Mouse (Mus musculus) layer of hippocampus, adult 9-10 months (tissue): ENCODE measurements around the gene Hdac1.
A peak's percentile ranks its signal among the peaks of the same experiment; 100 is the strongest.
"Not testable (repeated sequence)": the region's sequence is repeated elsewhere in the genome, so short reads cannot be mapped to it uniquely, and the experiment has no call there.

ENCODE experiments used
- DNase-seq: peaks from one replicate; pipeline ENCODE4 v3.0.0; 2022; ENCODE audit warnings: low spot score

The Hdac1 gene

DNA sequence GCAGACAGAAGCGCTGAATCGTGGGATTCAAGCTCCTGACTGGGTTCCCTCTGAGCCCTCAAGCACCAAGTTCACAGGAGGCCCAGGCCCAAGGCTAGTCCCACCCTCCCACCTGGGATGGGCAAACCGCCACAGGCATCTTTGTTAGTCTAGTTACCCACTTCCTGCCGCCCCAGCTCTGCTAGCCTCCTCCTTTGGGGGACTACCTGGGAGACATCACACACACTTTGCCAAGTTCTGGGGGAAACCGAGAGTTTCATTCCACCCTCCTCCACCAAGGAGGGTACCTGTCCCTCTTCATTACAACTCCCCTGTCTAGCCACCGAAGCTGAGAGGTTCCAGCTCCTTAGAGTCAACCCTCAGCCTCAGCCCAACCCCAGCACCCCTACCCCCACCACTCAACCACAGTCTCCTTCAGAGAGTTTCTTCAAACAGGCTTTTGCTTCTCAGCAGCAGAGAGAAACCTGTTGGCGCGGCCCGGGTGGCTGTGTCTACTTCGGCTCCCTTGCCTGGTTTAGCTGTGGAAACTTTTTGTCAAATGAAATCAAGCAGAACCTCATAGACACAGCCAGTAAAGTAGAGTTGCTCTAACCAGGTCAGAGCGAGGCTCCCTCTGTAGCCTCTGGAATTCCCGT, 15.9 kb upstream of the Hdac1 start:
- no peak for DNase-seq

DNA sequence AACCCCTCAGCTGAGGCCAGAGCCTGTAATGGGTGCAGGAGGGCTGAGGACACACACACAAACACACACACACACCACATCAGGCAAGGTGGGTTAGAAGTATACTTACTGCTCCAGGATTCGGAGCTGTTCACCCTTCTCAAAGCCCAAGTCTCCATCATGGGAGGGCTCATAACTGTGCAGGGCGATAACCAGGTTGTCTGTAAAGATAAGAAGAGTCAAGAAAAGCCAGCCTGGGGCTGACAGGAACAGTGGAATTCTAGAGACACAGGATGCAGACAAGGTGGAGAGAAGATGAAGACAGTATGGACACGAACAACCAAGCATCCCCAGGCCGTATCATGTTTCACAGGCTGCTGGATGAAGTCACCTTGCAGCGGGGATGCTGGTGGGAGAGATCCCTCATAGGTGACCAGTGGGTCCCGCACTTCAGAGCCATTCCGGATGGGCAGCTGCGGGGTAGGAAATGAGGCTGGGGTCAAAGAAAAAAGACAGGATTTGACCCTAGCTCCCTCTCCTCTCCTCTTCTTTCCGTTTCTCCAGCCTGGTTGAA, 14.8 kb upstream of the Hdac1 start:
- DNase-seq = no peak

DNA sequence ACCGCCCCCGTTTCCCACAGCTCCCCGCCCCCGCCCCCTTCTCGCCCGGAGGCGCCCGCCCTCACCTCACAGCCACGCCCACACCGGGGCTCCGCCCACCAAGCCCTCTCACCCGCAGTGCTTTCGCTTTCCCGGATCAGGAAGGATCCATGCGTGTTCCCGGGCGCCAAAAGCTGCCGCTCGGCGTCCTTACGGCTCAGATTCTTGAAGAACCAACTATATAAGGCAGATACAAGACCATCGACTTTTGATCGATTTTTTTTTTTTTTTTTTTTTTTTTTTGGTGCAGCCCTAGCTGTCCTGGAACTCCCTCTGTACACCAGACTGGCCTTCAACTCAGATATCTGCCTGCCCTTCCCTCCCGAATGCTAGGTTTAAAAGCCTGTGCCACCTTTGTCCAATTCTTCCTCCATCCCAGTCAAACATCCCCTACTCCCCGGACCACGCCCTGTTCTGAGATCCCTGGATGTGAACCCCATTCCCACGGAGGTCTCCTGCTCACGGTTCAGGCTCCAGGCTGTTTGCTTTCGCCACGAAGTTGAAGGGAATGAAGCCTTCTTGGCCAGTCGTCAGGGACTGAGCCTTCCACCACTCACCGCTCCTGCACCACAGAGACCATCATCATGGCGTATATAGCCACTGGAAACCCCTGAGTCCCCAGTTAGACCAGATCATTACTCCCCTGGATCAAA, 14.2 kb upstream of the Hdac1 start:
- peak; percentile 45 for DNase-seq

DNA sequence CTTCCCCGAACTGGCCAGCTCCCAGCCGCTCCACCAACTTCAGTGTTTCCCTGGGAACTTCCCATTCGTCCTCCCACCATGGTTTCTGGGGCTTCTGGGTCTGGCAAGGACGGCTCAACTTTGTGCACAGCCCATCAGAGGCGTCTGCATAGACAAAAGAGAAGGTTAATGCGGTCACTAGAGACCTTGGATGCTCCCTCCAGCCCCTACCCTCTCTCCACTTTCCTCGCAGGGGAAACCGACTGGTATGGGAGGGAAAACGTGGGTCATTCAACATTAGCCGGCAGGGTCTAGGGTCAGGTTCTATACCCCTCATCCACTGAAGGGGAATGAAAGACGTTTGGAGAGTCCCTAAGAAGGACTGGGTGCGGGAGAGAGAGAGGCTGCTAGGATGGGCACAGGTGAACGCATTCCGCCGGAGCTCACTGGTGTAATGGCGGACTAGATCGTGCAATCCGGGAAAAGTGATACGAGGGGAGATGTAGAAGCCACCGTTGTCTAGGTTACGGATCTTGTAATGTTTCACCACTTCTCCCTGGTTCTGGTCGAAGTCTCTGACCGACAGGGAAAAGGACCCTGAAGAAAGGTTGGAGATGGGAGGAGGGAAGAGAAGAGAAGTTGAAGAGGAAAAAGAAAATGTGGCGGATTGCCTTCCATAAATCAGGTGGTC, 13.5 kb upstream of the Hdac1 start:
- DNase-seq = no peak

DNA sequence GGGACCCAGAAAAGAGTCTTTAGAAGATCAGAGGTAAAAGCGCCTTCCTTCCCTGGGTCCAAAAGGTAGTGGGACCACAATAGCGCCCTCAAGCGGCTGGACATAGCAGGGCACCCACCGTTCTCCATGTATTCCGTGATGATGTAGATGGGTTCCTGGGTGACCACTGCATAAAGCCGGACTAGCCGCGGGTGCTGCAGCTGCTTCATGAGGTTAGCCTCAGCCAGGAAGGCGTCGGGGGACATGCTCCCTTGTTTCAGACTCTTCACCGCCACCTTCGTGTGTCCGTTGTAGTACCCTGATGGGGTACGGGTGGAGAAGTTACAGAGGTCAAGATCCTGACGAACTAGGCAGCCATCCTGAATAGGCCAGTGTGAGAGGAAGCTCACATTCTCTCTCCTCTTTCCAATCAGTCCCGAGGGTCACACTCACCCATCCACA, 12.9 kb upstream of the Hdac1 start:
- DNase-seq = no peak

DNA sequence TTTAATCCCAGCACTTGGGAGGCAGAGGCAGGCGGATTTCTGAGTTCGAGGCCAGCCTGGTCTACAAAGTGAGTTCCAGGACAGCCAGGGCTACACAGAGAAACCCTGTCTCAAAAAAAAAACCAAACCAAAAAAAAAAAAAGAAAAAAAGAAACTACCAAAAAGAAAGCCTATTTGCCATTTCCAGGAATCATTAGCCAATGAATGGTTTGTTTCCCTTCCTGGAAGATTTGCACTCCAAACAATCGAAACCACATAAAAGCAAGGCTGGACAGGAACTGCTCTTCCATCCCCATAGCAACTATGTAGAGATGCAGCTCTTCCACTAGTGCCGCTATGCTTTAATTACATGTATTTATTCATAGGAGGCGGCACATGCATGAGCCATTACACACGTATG, 12.0 kb upstream of the Hdac1 start:
- not testable (repeated sequence) for DNase-seq

DNA sequence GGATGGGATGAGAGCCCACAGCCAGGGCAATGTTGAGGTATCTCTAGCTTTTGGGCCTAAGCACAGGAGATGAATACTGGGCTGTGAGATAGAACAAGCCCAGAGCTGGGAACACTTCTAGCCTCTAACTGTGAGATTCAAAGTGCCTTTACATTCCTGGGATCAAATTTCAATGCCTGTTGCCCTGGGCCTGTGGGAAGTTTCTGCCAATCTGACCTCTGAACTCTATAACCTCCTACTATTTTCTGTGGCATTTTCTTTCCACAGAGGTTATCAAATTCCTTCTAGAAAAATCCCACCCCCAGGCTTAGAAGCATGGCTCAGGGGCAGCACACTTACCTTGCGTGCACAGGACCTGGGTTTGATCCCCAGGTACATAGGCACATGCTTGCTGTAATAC, 7.8 kb upstream of the Hdac1 start:
- DNase-seq = no peak

DNA sequence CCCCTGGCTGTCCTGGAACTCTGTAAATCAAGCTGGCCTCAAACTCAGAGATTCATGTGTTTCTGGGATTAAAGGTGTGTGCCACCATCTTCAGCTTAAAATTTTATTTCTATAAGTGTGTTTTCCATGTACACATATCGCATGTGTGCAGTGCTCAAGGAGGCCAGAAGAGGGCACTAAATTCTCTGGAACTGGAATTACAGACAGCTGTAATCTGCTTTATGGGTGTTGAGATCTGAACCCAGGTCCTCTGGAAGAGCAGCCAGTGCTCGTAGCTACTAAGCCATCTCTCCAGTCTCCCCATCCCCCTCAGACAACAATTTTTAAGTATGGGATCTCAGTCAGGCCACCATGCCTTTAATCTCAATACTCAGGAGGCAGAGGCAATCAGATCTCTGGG, 6.8 kb upstream of the Hdac1 start:
- no peak for DNase-seq

DNA sequence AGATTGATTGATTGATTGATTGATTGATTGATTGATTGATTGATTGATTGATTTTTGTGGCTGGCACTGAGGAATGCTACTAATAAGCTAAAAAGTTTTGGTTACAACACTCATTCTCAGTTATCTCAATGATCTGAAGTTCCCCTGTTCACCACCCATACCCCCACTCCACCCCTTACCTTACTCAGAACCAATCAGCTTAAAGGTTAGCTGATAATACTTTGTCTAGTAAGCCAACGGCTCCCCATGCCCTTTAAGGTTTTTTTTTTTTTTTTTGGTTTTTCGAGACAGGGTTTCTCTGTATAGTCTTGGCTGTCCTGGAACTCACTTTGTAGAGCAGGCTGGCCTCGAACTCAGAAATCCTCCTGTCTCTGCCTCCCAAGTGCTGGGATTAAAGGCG, 5.1 kb upstream of the Hdac1 start:
- not testable (repeated sequence) for DNase-seq

DNA sequence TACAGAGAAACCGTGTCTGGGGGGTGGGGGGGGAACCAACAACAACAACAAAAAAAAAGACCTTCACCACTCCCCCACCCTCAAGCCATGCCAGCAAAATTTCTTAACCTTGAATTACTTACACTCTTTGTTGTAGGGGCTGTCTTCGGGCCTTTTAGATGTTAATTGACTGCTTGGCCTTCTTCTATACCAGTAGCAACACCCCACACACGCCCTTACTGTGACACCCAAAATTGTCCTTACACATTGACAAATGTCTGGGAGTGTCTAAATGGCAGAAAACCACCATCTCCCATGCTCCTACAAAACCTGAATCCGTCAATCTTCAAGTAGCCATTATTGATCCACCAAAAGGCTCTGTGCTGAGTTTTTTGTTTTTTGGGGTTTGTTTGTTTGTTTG, 1.6 kb upstream of the Hdac1 start:
- no peak for DNase-seq

DNA sequence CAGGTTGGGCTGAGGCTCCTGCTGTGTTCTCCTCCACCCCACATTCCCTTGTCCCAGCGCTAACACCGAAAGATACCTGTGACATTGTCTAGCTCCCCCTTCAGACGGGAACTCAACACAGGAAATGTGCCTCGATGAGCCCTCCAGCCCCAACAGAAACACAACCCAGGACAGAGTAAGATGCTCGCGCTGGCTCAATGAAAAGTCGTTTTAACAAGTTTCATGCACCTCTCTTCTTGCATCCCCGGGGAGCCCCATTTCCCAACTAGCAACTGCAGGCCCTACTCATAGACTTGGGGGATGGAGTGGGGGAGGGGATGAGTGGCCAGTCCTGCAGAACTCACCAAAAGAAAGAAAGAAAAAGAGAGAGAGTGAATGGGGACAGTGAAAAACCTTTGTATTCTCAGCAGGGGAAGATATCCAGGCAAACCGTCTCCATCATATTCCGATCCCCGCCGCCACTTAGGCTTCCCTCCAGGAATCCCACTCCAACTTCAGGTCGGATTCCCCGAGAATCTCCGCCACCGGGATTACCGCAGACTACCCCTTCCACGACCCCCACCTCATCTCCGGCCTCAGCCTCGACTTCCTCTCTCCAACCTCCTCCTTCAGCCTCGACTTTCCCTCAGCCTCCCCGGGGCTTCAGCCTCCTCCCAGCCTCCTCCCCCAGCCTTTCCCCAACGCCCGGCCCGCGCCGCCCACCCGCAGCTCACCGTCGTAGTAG, 483 bp downstream of the Hdac1 start:
- no peak for DNase-seq

DNA sequence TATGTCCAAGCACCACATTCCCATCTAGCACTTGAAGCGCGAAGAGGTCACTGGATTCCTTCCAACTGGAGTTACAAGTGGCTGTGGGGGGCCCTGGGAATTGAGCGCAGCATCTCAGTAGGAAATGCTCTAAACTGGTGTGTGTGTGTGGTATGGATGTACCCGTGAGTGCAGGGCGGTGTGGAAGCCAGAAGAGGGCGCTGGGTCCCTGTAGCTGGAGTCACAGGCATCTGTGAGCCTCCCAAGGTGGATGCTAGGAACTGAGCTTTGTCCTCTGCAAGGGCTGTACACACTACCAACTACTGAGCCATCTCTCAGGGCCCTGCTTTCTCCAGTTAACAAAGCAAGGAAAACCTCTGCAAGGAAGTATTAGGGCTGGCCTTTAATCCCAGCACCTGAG, 2.5 kb downstream of the Hdac1 start:
- no peak for DNase-seq

DNA sequence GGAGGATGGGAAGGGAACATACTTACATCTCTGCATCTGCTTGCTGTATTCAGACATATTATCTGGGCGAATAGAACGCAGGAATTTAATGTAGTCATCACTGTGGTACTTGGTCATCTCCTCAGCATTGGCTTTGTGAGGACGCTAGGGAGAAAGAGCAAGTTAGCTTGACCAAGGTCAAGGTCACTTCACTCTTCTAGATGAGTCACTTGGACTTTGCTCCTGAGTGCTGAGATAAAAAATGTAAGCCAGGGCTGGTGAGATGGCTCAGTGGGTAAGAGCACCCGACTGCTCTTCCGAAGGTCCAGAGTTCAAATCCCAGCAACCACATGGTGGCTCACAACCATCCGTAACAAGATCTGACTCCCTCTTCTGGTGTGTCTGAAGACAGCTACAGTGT, 13.6 kb downstream of the Hdac1 start:
- not testable (repeated sequence) for DNase-seq

DNA sequence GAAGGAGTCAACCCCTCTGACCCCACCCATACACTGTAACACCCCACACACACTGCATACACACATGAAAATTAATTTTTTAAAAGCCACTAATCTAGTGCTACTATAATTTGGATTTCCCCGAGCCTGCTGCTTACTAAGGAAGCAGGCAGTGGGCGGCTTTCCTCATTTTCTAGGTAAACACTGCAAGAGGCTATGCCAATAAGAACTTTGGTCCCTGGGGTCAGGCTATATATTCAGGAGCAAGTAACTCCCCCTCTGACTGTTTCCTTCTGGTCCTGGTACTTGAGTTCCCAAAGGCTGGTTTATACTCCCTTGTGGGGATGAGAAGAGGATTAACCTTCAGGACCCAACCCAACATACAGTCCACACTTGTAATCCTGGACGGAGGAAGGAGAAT, 16.6 kb downstream of the Hdac1 start:
- no peak for DNase-seq

DNA sequence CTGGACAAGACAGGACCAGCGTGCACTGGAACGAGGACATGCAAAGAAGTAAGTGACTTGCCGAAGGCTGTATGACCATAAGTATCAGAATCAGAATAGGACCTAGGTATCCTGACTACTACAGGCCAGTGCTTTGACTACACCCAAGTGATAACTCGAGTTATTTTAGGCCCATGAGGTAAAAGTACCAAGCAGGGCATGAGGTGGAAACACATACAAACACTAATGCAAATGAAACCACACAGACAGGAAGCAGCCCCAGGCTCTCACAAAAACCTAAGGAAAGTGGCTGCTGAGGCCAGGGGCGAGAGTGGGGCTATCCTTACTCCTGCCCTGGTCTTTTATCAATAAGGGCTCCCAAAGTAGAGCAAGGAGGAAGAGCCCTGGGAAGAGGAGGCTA, 17.2 kb downstream of the Hdac1 start:
- DNase-seq = no peak

DNA sequence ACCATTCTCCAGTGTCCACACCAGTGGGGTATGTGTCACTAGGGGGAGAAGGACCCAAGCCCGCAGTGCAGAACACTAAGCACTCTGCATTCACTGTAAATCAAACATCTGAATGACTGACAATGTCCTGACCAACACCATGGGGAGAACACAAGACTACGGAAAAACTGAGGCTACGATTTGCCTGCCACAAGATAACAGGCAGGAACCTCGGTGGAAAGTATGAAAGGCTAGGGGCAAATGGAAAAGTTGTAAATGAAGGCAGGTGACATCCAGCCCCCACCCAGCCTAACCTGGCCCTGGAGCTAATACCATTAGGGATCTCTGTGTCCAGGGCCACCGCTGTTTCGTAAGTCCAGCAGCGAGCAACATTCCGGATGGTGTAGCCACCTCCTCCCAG, 24.0 kb downstream of the Hdac1 start:
- DNase-seq = no peak

DNA sequence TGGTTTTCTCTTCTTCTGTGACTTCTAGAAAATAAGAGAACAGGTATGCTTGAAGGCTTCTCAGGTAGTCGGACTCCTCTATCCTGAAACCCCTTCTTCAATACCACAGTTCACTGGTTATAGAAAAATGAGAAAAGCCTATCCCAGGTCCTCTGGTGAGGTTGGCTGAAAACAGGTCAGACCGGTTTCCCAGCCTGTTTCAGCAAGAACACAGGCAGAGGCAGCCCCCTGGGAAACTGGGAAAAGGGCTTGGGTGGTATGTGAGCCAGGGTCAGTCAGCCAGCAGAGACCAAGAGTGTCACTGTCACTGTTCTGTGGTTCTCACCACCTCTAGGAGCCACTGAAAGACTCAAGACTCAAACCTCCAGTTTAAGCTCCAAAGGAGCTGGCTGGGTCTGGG, 25.6 kb downstream of the Hdac1 start:
- no peak for DNase-seq

DNA sequence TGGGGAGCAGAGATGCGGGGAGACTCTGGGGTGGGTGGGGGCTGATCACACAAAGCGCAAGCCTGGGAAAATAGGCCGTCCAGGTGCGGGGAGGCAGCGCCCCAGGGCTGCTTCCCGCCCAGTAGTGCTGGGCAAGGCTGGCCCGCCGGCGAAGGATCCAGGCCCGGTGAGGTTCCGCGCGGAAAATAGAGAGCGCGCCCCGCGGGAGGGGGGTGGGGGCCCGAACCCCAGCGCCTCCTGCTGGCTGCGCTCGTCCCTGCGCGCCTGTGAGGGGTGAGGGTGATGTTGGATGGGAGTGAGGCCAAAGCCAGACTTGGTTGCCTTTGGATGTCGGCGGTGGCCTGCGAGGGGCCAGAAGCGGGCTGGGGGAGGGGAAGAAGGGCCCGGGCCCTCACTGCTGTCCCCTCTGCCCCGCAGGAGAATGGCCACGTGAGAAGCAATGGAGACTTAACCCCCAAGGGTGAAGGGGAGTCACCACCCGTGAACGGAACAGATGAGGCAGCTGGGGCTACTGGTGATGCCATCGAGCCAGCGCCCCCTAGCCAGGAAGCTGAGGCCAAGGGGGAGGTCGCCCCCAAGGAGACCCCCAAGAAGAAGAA, 28.1 kb downstream of the Hdac1 start:
- DNase-seq = no peak

DNA sequence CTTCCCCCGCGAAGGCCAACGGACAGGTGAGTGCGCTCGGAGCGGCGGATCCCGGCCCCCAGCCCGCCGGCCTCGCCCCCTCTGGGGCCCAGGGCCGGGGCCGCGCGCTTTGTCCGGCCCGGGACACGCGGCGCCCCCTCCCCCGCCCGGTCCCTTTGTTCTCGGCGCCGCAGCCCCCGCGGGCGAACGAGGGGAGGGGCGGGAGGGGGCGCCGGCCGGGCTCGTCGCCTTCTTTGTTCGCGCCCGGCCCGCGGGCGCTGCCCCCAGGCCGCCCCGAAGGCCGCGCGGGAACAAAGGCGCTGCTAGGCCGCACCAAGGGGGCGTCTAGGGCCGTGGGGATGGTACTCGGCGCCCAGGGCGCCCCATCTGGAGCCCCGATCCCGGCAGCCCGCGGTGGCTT, 28.6 kb downstream of the Hdac1 start:
- no peak for DNase-seq

DNA sequence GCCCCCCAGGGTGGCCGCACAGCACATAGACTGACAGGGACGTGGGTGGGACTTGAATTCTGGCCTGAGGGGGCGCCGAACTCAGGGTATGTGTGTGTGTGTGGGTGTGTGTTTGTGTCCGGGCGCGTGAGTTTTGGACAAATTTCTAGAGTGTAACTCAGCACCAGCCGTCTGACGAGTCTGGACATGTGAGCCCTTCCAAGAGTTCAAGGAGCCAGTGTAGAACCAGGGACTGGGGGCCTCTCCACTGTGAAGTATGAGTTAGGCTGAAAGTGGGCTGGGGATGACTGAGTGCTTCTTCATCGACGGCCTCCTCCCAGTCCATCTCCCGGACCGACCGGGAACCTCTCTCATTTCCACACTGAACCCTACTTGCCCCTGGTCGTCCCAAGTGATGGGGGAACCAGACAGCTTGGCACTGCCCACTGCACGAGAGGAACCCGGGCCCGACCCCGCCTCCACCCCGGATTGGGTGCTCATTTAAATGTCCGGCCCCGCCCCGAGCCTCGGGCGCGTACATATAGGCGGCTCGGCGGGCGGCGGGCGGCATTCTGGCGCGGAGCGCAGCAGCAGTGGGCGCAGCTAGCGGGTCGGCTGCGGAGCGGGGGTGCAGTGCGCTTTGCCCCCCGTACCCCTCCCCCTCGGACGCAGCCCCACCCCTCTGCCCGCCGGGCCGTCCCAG, 29.3 kb downstream of the Hdac1 start, which contains the start of gene Marcksl1:
TSS of gene Marcksl1 (plus strand) at position 496 of the 682 bp plus-strand sequence.
- DNase-seq = peak; percentile 45

DNA sequence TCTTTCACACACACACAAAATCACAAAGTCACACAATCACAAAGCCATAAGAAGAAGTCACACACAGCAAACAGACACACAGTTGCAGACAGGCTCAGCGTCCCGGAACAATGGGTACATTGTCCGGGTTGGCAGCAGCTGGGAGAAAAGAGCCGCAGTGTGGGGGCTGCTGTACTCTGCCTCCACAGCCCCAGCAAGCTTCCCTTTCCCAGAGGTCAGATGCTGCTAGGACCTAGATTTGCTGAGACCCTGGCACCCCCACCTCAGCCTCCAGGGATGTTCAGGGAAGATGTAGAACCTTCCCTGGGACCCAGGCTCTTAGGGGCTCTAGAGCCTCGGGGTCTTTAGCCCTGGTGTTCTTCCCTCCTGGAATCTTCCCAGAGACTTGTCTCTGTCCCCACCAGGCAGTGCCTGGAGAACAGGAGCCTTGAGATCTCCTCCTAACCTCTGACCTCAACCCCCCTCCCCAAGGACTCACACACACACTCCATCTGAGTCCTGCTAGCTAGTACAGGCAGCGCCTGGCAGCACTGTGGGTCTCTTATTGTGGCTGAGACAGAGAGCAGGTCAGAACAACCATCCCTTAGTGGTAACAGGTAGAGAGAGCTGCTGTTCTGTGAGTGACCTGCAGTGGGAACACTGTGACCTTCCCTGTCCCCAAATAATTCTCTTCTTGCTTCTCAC, 31.0 kb downstream of the Hdac1 start:
- DNase-seq = no peak
